Mouse (Mus musculus): ENCODE data around the gene Hectd4. TPM values are rescaled to one million over a fixed set of nuclear protein-coding genes. Genes with fewer than 3 reads are reported as not detected.

The Hectd4 gene
- polyA plus RNA-seq, 1 experiment from 2014 or later, result 9.7 TPM

DNA sequence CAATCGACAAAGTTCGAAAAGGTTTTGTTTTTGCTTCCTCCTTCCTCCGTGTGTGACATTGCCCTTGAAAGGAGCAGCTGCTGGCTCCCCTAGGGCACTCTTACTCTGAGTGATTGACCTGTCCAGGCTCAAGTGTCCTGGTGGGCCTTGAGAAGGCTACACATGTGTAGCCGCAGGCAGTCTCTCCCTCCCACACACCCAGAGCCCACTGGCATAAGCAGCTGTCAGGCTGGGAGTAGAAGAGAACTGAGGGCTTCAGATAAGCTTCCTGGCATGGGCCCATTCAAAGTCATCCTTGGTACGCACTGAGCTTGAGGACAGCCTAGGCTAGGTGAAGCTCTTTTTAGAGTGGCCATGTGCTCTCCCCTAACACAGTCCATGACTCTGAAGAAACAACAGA, 114.4 kb downstream of the Hectd4 start:
- Histone ChIP-seq H3K9ac (ENCODE audit: low read length) (no peak overlapping the region), H3K27me3 (ENCODE audit: control insufficient read depth, insufficient read depth, low read length) (no peaks in the 10 kb centered on the region), H3K4me2 (no peak overlapping the region), H3K27ac (ENCODE audit: low read depth, low read length) (no peak overlapping the region), H3K9me3 (ENCODE audit: control insufficient read depth, low read length) (no peaks in the 10 kb centered on the region), H3K36me3 (ENCODE audit: control insufficient read depth, insufficient read depth, low read length) (peaks cover 23% of the 10 kb centered on the region), H3K4me3 (ENCODE audit: low read depth, low read length) (no peak overlapping the region), H3K4me1 (ENCODE audit: control insufficient read depth, insufficient read depth, low read length) (no peaks in the 10 kb centered on the region)
- ATAC-seq (ENCODE audit: low FRiP score), result no peak
- no peak for DNase-seq (ENCODE audit: low spot score, missing footprints)
- 96% methylated on average over 5 of the region's 5 CpGs for WGBS

DNA sequence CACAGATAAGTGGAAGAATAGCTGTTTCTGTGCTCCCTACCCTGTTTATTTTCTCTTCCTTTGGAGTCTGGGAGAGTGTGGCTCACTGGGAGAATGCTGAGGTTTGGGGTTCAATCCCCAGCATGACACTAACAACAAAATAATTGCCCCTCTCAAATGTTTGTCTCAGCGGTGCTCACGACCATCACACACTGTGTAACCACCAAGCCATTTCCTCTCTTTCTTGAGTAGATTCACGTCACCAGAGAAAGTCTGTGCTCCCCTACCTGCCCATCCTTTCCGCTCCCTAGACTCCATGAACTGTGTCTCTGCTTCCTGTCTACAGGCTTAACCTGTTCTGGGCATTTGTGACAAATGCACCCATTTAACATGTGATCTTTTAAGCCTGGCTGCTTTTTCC, 115.4 kb downstream of the Hectd4 start:
- no peak overlapping the region for H3K27ac ChIP-seq (ENCODE audit: low read depth, low read length)
- H3K4me3 ChIP-seq (ENCODE audit: low read depth, low read length), result no peak overlapping the region
- H3K9me3 ChIP-seq (ENCODE audit: control insufficient read depth, low read length), result no peaks in the 10 kb centered on the region
- H3K9ac ChIP-seq (ENCODE audit: low read length), result no peak overlapping the region
- H3K4me1 ChIP-seq (ENCODE audit: control insufficient read depth, insufficient read depth, low read length), result no peaks in the 10 kb centered on the region
- no peaks in the 10 kb centered on the region for H3K27me3 ChIP-seq (ENCODE audit: control insufficient read depth, insufficient read depth, low read length)
- no peak overlapping the region for H3K4me2 ChIP-seq
- H3K36me3 ChIP-seq (ENCODE audit: control insufficient read depth, insufficient read depth, low read length), result peaks cover 22% of the 10 kb centered on the region
- WGBS, result 94% methylated on average over 4 of the region's 4 CpGs
- ATAC-seq (ENCODE audit: low FRiP score) (no peak), DNase-seq (ENCODE audit: low spot score, missing footprints) (no peak)

DNA sequence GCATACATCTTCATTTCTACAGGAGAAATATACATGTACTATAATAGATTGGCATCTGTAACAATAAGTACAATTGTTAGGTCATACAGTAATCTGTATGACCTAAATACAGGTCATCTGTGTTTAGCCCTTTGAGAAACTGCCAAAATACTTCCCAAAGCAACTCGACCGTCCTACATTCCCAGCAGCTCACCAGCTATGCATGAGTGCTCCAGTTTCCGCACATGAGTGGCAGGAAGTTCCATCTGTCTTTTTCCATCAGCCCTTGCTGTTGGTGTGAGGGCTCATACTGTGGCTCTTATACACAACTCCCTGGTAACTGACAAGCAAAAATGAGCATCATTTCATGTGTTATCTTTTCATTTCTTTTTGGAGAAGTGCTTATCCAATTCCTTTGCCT, 116.0 kb downstream of the Hectd4 start:
- Histone ChIP-seq H3K36me3 (ENCODE audit: control insufficient read depth, insufficient read depth, low read length) (peaks cover 22% of the 10 kb centered on the region), H3K4me2 (no peak overlapping the region), H3K4me3 (ENCODE audit: low read depth, low read length) (no peak overlapping the region), H3K27ac (ENCODE audit: low read depth, low read length) (no peak overlapping the region), H3K27me3 (ENCODE audit: control insufficient read depth, insufficient read depth, low read length) (no peaks in the 10 kb centered on the region), H3K4me1 (ENCODE audit: control insufficient read depth, insufficient read depth, low read length) (no peaks in the 10 kb centered on the region), H3K9me3 (ENCODE audit: control insufficient read depth, low read length) (no peaks in the 10 kb centered on the region), H3K9ac (ENCODE audit: low read length) (no peak overlapping the region)
- WGBS, result 82% methylated on average over 3 of the region's 3 CpGs
- DNase-seq (ENCODE audit: low spot score, missing footprints) (no peak), ATAC-seq (ENCODE audit: low FRiP score) (no peak)

GRCm38 (mm10) chr5:121336776-121337175, 116.8 kb downstream of the Hectd4 start:
- WGBS, result 92% methylated on average over 6 of the region's 6 CpGs
- Histone ChIP-seq H3K27me3 (ENCODE audit: control insufficient read depth, insufficient read depth, low read length) (no peaks in the 10 kb centered on the region), H3K4me1 (ENCODE audit: control insufficient read depth, insufficient read depth, low read length) (no peaks in the 10 kb centered on the region), H3K4me2 (no peak overlapping the region), H3K9ac (ENCODE audit: low read length) (no peak overlapping the region), H3K27ac (ENCODE audit: low read depth, low read length) (no peak overlapping the region), H3K9me3 (ENCODE audit: control insufficient read depth, low read length) (no peaks in the 10 kb centered on the region), H3K4me3 (ENCODE audit: low read depth, low read length) (no peak overlapping the region), H3K36me3 (ENCODE audit: control insufficient read depth, insufficient read depth, low read length) (peaks cover 23% of the 10 kb centered on the region)
- ATAC-seq (ENCODE audit: low FRiP score) (no peak), DNase-seq (ENCODE audit: low spot score, missing footprints) (no peak)

DNA sequence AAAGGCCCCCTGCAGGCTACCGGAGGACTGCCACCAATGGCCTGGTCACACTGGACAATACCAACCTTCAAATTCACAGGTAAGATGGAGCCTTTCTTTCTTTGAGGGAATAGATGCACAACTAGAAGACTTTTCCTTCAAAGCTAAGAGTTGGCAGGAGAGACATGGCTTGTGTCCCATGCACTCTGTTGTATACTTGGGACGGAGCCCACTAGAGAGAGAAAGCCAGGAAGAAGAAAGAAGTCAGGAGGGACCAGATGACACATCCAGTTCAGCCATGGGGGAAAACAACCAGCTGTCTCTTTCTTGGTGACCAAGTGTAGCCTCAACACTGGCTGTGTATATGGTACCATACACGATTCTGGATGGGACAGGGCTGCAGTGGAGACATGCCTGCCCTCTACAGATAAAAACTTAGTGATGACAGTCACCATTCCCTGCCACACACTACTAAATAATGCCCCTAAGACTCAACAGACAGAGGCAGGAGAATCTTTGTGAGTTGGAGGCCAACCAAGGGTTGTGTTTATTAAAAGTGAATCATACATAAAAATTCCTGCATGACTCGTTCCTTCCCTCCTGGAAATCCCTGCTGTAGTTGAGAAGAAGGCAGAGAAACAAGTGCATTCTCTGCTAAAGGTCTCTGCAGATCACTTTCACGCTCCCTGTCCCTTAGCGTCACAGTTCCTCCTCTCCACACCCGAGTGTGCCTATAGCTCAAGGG, 119.7 kb downstream of the Hectd4 start:
- H3K4me1 ChIP-seq (ENCODE audit: control insufficient read depth, insufficient read depth, low read length), result no peaks in the 10 kb centered on the region
- ATAC-seq (ENCODE audit: low FRiP score) (no peak), DNase-seq (ENCODE audit: low spot score, missing footprints) (no peak)
- H3K4me3 ChIP-seq (ENCODE audit: low read depth, low read length), result no peak overlapping the region
- H3K4me2 ChIP-seq, result no peak overlapping the region
- no peaks in the 10 kb centered on the region for H3K9me3 ChIP-seq (ENCODE audit: control insufficient read depth, low read length)
- H3K9ac ChIP-seq (ENCODE audit: low read length), result no peak overlapping the region
- WGBS, result 92% methylated on average over 7 of the region's 7 CpGs
- H3K27me3 ChIP-seq (ENCODE audit: control insufficient read depth, insufficient read depth, low read length), result no peaks in the 10 kb centered on the region
- H3K27ac ChIP-seq (ENCODE audit: low read depth, low read length), result no peak overlapping the region
- peaks cover 29% of the 10 kb centered on the region for H3K36me3 ChIP-seq (ENCODE audit: control insufficient read depth, insufficient read depth, low read length)

DNA sequence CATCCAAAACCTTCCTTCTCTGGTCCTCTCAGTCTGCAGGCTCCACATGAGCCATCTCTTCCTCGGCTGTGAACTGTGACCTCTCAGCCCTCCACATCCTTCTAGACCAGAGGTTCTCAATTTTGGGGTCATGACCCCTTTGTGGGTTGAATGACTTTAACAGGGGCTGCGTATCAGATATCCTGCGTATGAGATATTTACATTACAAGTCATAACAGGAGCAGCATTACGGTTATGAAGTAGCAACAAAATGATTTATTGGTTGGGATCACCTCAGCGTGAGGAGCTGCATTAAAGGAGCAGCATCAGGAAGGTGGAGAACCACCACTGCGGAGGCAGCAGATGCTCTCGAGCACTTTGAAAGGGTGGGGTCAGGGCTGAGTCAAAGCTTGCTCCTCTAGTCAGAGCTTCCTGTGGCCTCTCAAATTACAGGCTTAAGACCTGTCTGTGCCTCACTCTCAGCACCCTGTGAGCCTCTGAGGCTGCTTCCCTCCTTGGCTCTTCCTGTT, 121.0 kb downstream of the Hectd4 start:
- peaks cover 29% of the 10 kb centered on the region for H3K36me3 ChIP-seq (ENCODE audit: control insufficient read depth, insufficient read depth, low read length)
- ATAC-seq (ENCODE audit: low FRiP score) (no peak), DNase-seq (ENCODE audit: low spot score, missing footprints) (no peak)
- WGBS, result 57% methylated on average over 7 of the region's 7 CpGs
- no peak overlapping the region for H3K4me3 ChIP-seq (ENCODE audit: low read depth, low read length)
- H3K9me3 ChIP-seq (ENCODE audit: control insufficient read depth, low read length), result no peaks in the 10 kb centered on the region
- H3K4me2 ChIP-seq, result no peak overlapping the region
- no peak overlapping the region for H3K9ac ChIP-seq (ENCODE audit: low read length)
- H3K4me1 ChIP-seq (ENCODE audit: control insufficient read depth, insufficient read depth, low read length), result no peaks in the 10 kb centered on the region
- H3K27ac ChIP-seq (ENCODE audit: low read depth, low read length), result no peak overlapping the region
- H3K27me3 ChIP-seq (ENCODE audit: control insufficient read depth, insufficient read depth, low read length), result no peaks in the 10 kb centered on the region

DNA sequence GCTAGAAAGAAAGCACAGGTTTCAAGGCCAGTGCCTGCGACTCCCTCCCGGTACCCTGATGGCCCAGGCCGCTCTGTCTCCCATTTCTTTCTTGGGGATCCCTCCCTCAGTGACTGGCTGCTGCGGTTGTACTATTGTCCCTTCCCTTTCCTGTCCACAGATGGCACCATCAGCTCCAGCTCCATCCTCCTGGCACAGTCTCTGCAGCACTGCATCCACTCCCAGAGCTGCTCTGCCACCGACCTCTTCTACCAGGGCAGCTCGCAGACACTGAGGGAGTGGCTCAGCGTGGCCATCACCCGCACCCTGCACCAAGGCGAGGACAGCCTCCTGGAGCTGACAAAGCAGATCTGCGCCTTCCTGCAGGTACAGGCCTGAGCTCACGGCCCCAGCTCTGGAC, 122.5 kb downstream of the Hectd4 start:
- H3K36me3 ChIP-seq (ENCODE audit: control insufficient read depth, insufficient read depth, low read length), result peaks cover 29% of the 10 kb centered on the region
- WGBS, result 91% methylated on average over 11 of the region's 11 CpGs

DNA sequence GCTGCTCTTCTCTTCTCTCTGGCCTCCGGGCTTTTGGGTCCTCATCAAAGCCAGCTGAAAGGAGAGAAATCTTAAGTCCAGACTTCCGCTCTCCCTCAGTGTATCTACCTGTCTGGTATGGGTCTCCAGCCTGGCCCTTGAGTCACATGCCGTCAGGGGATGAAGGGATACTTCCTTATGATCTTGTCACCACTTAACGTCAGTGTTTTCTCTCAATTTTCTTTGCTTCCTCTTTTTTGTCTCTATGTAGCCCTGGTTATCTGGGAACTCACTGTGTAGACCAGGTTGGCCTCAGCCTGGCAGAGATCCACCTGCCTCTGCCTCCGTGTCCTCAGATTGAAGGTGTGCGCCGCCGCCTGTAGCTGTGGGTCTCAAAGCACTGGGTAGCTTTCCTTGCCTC, 124.0 kb downstream of the Hectd4 start:
- no peaks in the 10 kb centered on the region for H3K27me3 ChIP-seq (ENCODE audit: control insufficient read depth, insufficient read depth, low read length)
- no peak overlapping the region for H3K4me2 ChIP-seq
- DNase-seq (ENCODE audit: low spot score, missing footprints), result no peak
- H3K27ac ChIP-seq (ENCODE audit: low read depth, low read length), result no peak overlapping the region
- no peaks in the 10 kb centered on the region for H3K4me1 ChIP-seq (ENCODE audit: control insufficient read depth, insufficient read depth, low read length)
- H3K4me3 ChIP-seq (ENCODE audit: low read depth, low read length), result no peak overlapping the region
- no peak overlapping the region for H3K9ac ChIP-seq (ENCODE audit: low read length)
- H3K9me3 ChIP-seq (ENCODE audit: control insufficient read depth, low read length), result no peaks in the 10 kb centered on the region
- peaks cover 29% of the 10 kb centered on the region for H3K36me3 ChIP-seq (ENCODE audit: control insufficient read depth, insufficient read depth, low read length)
- ATAC-seq (ENCODE audit: low FRiP score), result no peak
- 94% methylated on average over 8 of the region's 8 CpGs for WGBS

More for the DNA sequence above, 122.5 kb downstream of the Hectd4 start:
- DNase-seq (ENCODE audit: low spot score, missing footprints), result no peak
- H3K27me3 ChIP-seq (ENCODE audit: control insufficient read depth, insufficient read depth, low read length), result no peaks in the 10 kb centered on the region
- H3K9me3 ChIP-seq (ENCODE audit: control insufficient read depth, low read length), result no peaks in the 10 kb centered on the region
- no peak overlapping the region for H3K9ac ChIP-seq (ENCODE audit: low read length)
- no peaks in the 10 kb centered on the region for H3K4me1 ChIP-seq (ENCODE audit: control insufficient read depth, insufficient read depth, low read length)
- no peak overlapping the region for H3K4me2 ChIP-seq
- ATAC-seq (ENCODE audit: low FRiP score), result no peak
- no peak overlapping the region for H3K4me3 ChIP-seq (ENCODE audit: low read depth, low read length)
- no peak overlapping the region for H3K27ac ChIP-seq (ENCODE audit: low read depth, low read length)

- ATAC-seq (ENCODE audit: low FRiP score) (no peak), DNase-seq (ENCODE audit: low spot score, missing footprints) (no peak)
- Histone ChIP-seq H3K4me1 (ENCODE audit: control insufficient read depth, insufficient read depth, low read length) (no peaks in the 10 kb centered on the region), H3K9ac (ENCODE audit: low read length) (no peak overlapping the region), H3K27ac (ENCODE audit: low read depth, low read length) (no peak overlapping the region), H3K27me3 (ENCODE audit: control insufficient read depth, insufficient read depth, low read length) (no peaks in the 10 kb centered on the region), H3K9me3 (ENCODE audit: control insufficient read depth, low read length) (no peaks in the 10 kb centered on the region), H3K36me3 (ENCODE audit: control insufficient read depth, insufficient read depth, low read length) (peaks cover 38% of the 10 kb centered on the region), H3K4me2 (no peak overlapping the region), H3K4me3 (ENCODE audit: low read depth, low read length) (no peak overlapping the region)
- WGBS, result 83% methylated on average over 9 of the region's 9 CpGs
Observed at GRCm38 (mm10) chr5:121359229-121359628, 139.2 kb downstream of the Hectd4 start.
